Mouse (Mus musculus) hindbrain, embryonic 10.5 days (tissue): Measurements from ENCODE around the gene Zbtb16. TPM values are rescaled to one million over a fixed set of nuclear protein-coding genes. Genes with fewer than 3 reads are reported as not detected.

ENCODE experiments used
- DNase-seq: peaks from one replicate; pipeline ENCODE4 v3.0.0-alpha.2; 2017; ENCODE audit warnings: low spot score
- H3K27ac ChIP-seq: fragments of 300-500 bp; sonication (generic); 2 replicates; pipeline ENCODE4 v1.5.1; 2016; ENCODE audit warnings: mild to moderate bottlenecking, moderate library complexity
- H3K27me3 ChIP-seq: fragments of 300-500 bp; sonication (generic); 2 replicates; pipeline ENCODE4 v1.6.1; 2016; ENCODE audit warnings: mild to moderate bottlenecking; ENCODE audit not compliant: poor library complexity, insufficient read depth, severe bottlenecking
- H3K36me3 ChIP-seq: fragments of 300-500 bp; sonication (generic); 2 replicates; pipeline ENCODE4 v1.6.1; 2016; ENCODE audit warnings: mild to moderate bottlenecking, moderate library complexity
- H3K4me1 ChIP-seq: fragments of 300-500 bp; sonication (generic); replicated peaks from 2 replicates; pipeline ENCODE4 v1.6.1; 2016; ENCODE audit warnings: mild to moderate bottlenecking
- H3K4me3 ChIP-seq: fragments of 300-500 bp; sonication (generic); 2 replicates; pipeline ENCODE4 v1.5.1; 2016; ENCODE audit warnings: mild to moderate bottlenecking, moderate library complexity
- H3K9me3 ChIP-seq: fragments of 300-500 bp; sonication (generic); 2 replicates; pipeline ENCODE4 v1.6.1; 2016; ENCODE audit warnings: mild to moderate bottlenecking, moderate library complexity
- WGBS: fragments of 180-500 bp; shearing (Covaris S2); methylation state at CpG from one replicate; pipeline ENCODE4 v1.1.7; 2016; 5-methylcytosine and 5-hydroxymethylcytosine counted together
- polyA plus RNA-seq: library from polyadenylated mRNA; unstranded; fragments of >200 nt; fragmentation: Nextera tagmentation; extraction: Ambion mirVana; gene quantifications from 2 replicates; pipeline ENCODE4 v1.2.1, GENCODE M21; 2016

The Zbtb16 gene
- polyA plus RNA-seq, 1 experiment from 2014 or later: 22.6 TPM

- Histone ChIP-seq H3K4me3 (no peak overlapping the region), H3K4me1 (peaks cover 40% of the 10 kb centered on the region), H3K9me3 (no peaks in the 10 kb centered on the region), H3K27ac (peak overlapping the region; percentile 2; the same call in 1 of the 2 replicates), H3K36me3 (peaks cover 25% of the 10 kb centered on the region; the same call in 1 of the 2 replicates), H3K27me3 (no peaks in the 10 kb centered on the region)
- no peak for DNase-seq
- 81% methylated on average over 14 of the region's 14 CpGs for WGBS
Observed at GRCm38 (mm10) chr9:48707134-48707823, 128.7 kb downstream of the Zbtb16 start.

GRCm38 (mm10) chr9:48701296-48701695 is 134.7 kb downstream of the Zbtb16 start:
- DNase-seq: no peak
- Histone ChIP-seq H3K4me1 (peaks cover 58% of the 10 kb centered on the region), H3K27ac (peak overlapping the region; percentile 37), H3K9me3 (no peaks in the 10 kb centered on the region), H3K27me3 (no peaks in the 10 kb centered on the region), H3K36me3 (peaks cover 13% of the 10 kb centered on the region; the same call in 1 of the 2 replicates), H3K4me3 (no peak overlapping the region)
- 79% methylated on average over 4 of the region's 4 CpGs for WGBS

GRCm38 (mm10) chr9:48700871-48701270 is 135.2 kb downstream of the Zbtb16 start:
- Histone ChIP-seq H3K4me3 (no peak overlapping the region), H3K9me3 (no peaks in the 10 kb centered on the region), H3K4me1 (peaks cover 59% of the 10 kb centered on the region), H3K27ac (peak overlapping the region; percentile 37), H3K27me3 (no peaks in the 10 kb centered on the region), H3K36me3 (peaks cover 13% of the 10 kb centered on the region; the same call in 1 of the 2 replicates)
- DNase-seq: no peak
- 74% methylated on average over 8 of the region's 8 CpGs for WGBS

- DNase-seq: no peak
- Histone ChIP-seq H3K36me3 (peaks cover 10% of the 10 kb centered on the region; the same call in 1 of the 2 replicates), H3K4me3 (no peak overlapping the region), H3K9me3 (no peaks in the 10 kb centered on the region), H3K4me1 (peaks cover 93% of the 10 kb centered on the region), H3K27ac (peak overlapping the region; percentile 92), H3K27me3 (no peaks in the 10 kb centered on the region)
- 19% methylated on average over 2 of the region's 2 CpGs for WGBS
Observed at GRCm38 (mm10) chr9:48697470-48697815, 138.6 kb downstream of the Zbtb16 start.

GRCm38 (mm10) chr9:48696731-48697469 is 139.1 kb downstream of the Zbtb16 start:
- peaks cover 8% of the 10 kb centered on the region; the same call in 1 of the 2 replicates for H3K36me3 ChIP-seq

GRCm38 (mm10) chr9:48696330-48696729 is 139.7 kb downstream of the Zbtb16 start:
- H3K27ac ChIP-seq: peak overlapping the region; percentile 92
- no peaks in the 10 kb centered on the region for H3K9me3 ChIP-seq
- peaks cover 97% of the 10 kb centered on the region for H3K4me1 ChIP-seq
- peak overlapping the region; percentile 26 for H3K4me3 ChIP-seq
- DNase-seq: no peak
- H3K27me3 ChIP-seq: no peaks in the 10 kb centered on the region
- peaks cover 8% of the 10 kb centered on the region; the same call in 1 of the 2 replicates for H3K36me3 ChIP-seq
- 4% methylated on average over 4 of the region's 4 CpGs for WGBS

More at GRCm38 (mm10) chr9:48696731-48697469, 139.1 kb downstream of the Zbtb16 start:
- 12% methylated on average over 12 of the region's 12 CpGs for WGBS
- peak overlapping the region; percentile 26 for H3K4me3 ChIP-seq
- no peaks in the 10 kb centered on the region for H3K9me3 ChIP-seq
- H3K27ac ChIP-seq: peak overlapping the region; percentile 92
- H3K4me1 ChIP-seq: peaks cover 98% of the 10 kb centered on the region
- H3K27me3 ChIP-seq: no peaks in the 10 kb centered on the region
- DNase-seq: peak; percentile 88

GRCm38 (mm10) chr9:48695796-48696195 is 140.2 kb downstream of the Zbtb16 start:
- Histone ChIP-seq H3K4me1 (peaks cover 93% of the 10 kb centered on the region), H3K27ac (peak overlapping the region; percentile 92), H3K9me3 (no peaks in the 10 kb centered on the region), H3K4me3 (no peak overlapping the region), H3K27me3 (no peaks in the 10 kb centered on the region), H3K36me3 (peaks cover 8% of the 10 kb centered on the region; the same call in 1 of the 2 replicates)
- no peak for DNase-seq
- 38% methylated on average over 4 of the region's 4 CpGs for WGBS

GRCm38 (mm10) chr9:48694616-48695061 is 141.4 kb downstream of the Zbtb16 start:
- no peaks in the 10 kb centered on the region for H3K9me3 ChIP-seq
- 2% methylated on average over 10 of the region's 10 CpGs for WGBS

GRCm38 (mm10) chr9:48693696-48694095 is 142.3 kb downstream of the Zbtb16 start:
- DNase-seq: no peak
- Histone ChIP-seq H3K4me3 (0 out of 2 replicates have a peak overlapping the region, but pooled peaks have one; percentile 9), H3K27me3 (0 out of 2 replicates have a peak, but pooled peaks cover 3% of the 10 kb centered on the region), H3K4me1 (peaks cover 93% of the 10 kb centered on the region), H3K27ac (peak overlapping the region; percentile 92), H3K36me3 (no peaks in the 10 kb centered on the region; the same call in 1 of the 2 replicates), H3K9me3 (no peaks in the 10 kb centered on the region)
- 37% methylated on average over 7 of the region's 7 CpGs for WGBS

More at GRCm38 (mm10) chr9:48694616-48695061, 141.4 kb downstream of the Zbtb16 start:
- peak overlapping the region; percentile 92 for H3K27ac ChIP-seq
- peak; percentile 82 for DNase-seq
- H3K36me3 ChIP-seq: peaks cover 8% of the 10 kb centered on the region; the same call in 1 of the 2 replicates
- peaks cover 93% of the 10 kb centered on the region for H3K4me1 ChIP-seq
- H3K27me3 ChIP-seq: 0 out of 2 replicates have a peak, but pooled peaks cover 3% of the 10 kb centered on the region
- H3K4me3 ChIP-seq: peak overlapping the region; percentile 11; the same call in 1 of the 2 replicates

GRCm38 (mm10) chr9:48689718-48689980 is 146.4 kb downstream of the Zbtb16 start:
- Histone ChIP-seq H3K4me1 (peaks cover 84% of the 10 kb centered on the region), H3K27ac (0 out of 2 replicates have a peak overlapping the region, but pooled peaks have one; percentile 23), H3K36me3 (no peaks in the 10 kb centered on the region), H3K9me3 (no peaks in the 10 kb centered on the region), H3K4me3 (no peak overlapping the region), H3K27me3 (0 out of 2 replicates have a peak, but pooled peaks cover 3% of the 10 kb centered on the region)
- WGBS: 77% methylated on average over 1 of the region's 1 CpGs
- DNase-seq: no peak

- DNase-seq: no peak
- Histone ChIP-seq H3K27me3 (0 out of 2 replicates have a peak, but pooled peaks cover 3% of the 10 kb centered on the region), H3K27ac (peak overlapping the region; percentile 71), H3K4me1 (peaks cover 84% of the 10 kb centered on the region), H3K4me3 (no peak overlapping the region), H3K36me3 (no peaks in the 10 kb centered on the region), H3K9me3 (no peaks in the 10 kb centered on the region)
- WGBS: 70% methylated on average over 6 of the region's 6 CpGs
Observed at GRCm38 (mm10) chr9:48688859-48689717, 146.9 kb downstream of the Zbtb16 start.

- DNase-seq: no peak
- Histone ChIP-seq H3K36me3 (no peaks in the 10 kb centered on the region), H3K9me3 (no peaks in the 10 kb centered on the region), H3K4me3 (no peak overlapping the region), H3K27me3 (0 out of 2 replicates have a peak, but pooled peaks cover 3% of the 10 kb centered on the region), H3K4me1 (peaks cover 77% of the 10 kb centered on the region), H3K27ac (peak overlapping the region; percentile 71)
- WGBS: 77% methylated on average over 7 of the region's 7 CpGs
Observed at GRCm38 (mm10) chr9:48687891-48688290, 148.1 kb downstream of the Zbtb16 start.
